Mouse (Mus musculus) stomach, postnatal 0 days (tissue): ENCODE measurements around the gene Bcl2l14.

Source experiments
- CTCF ChIP-seq: IDR thresholded peaks from 2 replicates; pipeline ENCODE4 v1.5.1; 2016; ENCODE audit warnings: antibody characterized with exemption, low read depth, mild to moderate bottlenecking, moderate library complexity
- EP300 ChIP-seq: optimal IDR thresholded peaks from 2 replicates; pipeline ENCODE3; 2016; ENCODE audit warnings: antibody characterized with exemption

DNA sequence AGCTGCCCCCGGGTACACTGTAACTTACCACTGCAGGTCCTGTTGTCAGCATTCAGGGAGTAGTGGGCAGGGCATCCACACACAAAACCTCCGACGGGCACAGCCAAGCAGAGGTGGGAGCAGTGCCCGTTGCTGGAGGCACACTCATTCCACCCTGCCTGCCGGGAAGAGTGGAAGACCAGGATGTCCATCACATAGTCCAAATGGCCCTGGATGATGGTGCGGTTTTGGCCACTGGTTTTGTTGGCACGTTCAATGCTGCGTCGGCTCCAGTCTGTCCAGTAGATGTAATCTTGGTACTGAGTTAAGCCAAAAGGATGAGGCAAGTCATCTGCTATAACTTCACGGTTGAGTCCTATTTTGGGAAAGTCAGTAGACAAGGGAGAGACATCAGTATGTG is 83.4 kb downstream of the Bcl2l14 start:
- TF ChIP-seq CTCF, result no peak
- TF ChIP-seq EP300, result no peak
